Mouse (Mus musculus): ENCODE measurements around the gene Hspb2. TPM values are rescaled to one million over a fixed set of nuclear protein-coding genes. Genes with fewer than 3 reads are reported as not detected.

The Hspb2 gene
- total and polyA plus RNA-seq, 3 experiments = not detected

DNA sequence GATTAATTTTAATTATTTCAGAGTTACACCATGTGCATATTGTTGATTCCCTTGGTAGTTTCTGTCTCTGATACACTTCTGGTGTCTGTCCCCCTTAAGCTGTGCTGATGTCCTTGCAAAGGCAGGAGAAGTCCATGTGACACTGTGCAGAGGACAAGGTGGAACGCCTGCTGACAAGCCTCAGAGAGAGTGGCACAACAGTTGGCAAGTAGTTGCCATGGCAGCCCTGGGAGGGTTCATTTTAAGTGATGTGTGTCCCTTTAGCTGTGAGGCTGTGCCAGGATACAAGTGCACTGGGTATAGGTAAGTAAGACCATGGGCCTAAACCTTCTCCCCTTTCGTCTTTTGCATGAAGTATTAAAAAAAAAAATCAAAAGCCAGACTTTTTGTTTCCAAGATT lies 17.9 kb upstream of the Hspb2 start:
- Histone ChIP-seq H3K4me3 (replicated peaks in 1 of 3; ENCODE audit: low read depth in 2 of 3, low read length in 2 of 3, poor library complexity in 1 of 3) (no peak overlapping the region), H3K36me3 (replicated peaks in 1 of 2; ENCODE audit: control insufficient read depth in 1 of 2, insufficient read depth in 1 of 2, low read length in 1 of 2) (peaks cover 8 to 25% of the 10 kb centered on the region in 2 experiments), H3K4me2 (ENCODE audit: insufficient read depth, low read depth, poor library complexity, severe bottlenecking) (no peak overlapping the region), H3K27me3 (replicated peaks) (no peaks in the 10 kb centered on the region), H3K9ac (ENCODE audit: insufficient read depth, low read depth) (no peak overlapping the region), H3K4me1 (ENCODE audit: control insufficient read depth in 1 of 2, insufficient read depth in 2 of 2) (peaks cover 7 to 20% of the 10 kb centered on the region in 2 experiments; a peak in 2 of 4 replicates), H3K79me2 (replicated peaks; ENCODE audit: control insufficient read depth, extremely low read depth, insufficient read depth, poor library complexity, severe bottlenecking) (peaks cover 10% of the 10 kb centered on the region), H3K27ac (ENCODE audit: insufficient read depth, low read depth) (no peak overlapping the region), H3K9me3 (replicated peaks; ENCODE audit: low read length) (no peaks in the 10 kb centered on the region)
- dilution Hi-C loops (cut with MboI; ENCODE audit: extremely low pct_ligation_motif_present, extremely low pct_unique_long_range_greater_than_20kb, low sequenced_read_pairs) = no loop called here
- in situ Hi-C loops (cut with MboI; ENCODE audit: low pct_ligation_motif_present, low pct_unique_long_range_greater_than_20kb, low sequenced_read_pairs) = no loop called here
- TF ChIP-seq MEF2A (IDR thresholded peaks at IDR 0.05; ENCODE audit: borderline replicate concordance, low read depth, low read length) = no peak
- no peak for TF ChIP-seq POLR2AphosphoS2 (IDR thresholded peaks at IDR 0.05; ENCODE audit: low read depth, low read length)
- TF ChIP-seq ZKSCAN1 (IDR thresholded peaks at IDR 0.05; ENCODE audit: borderline replicate concordance, low read depth, low read length) = no peak
- TF ChIP-seq MAFK (IDR thresholded peaks at IDR 0.05; ENCODE audit: insufficient replicate concordance, low read length) = no peak
- TF ChIP-seq POLR2A (IDR thresholded peaks at IDR 0.05; ENCODE audit: low read depth, low read length) = no peak
- no peak for TF ChIP-seq NELFE (IDR thresholded peaks at IDR 0.05; ENCODE audit: low read depth, low read length)
- no peak for TF ChIP-seq TCF12 (IDR thresholded peaks at IDR 0.05; ENCODE audit: low read depth, low read length)
- no peak for TF ChIP-seq MYC (IDR thresholded peaks at IDR 0.05; ENCODE audit: low read depth, low read length)
- TF ChIP-seq GABPA (IDR thresholded peaks at IDR 0.05; ENCODE audit: insufficient replicate concordance, low read depth, low read length) = no peak
- no peak for TF ChIP-seq CHD1 (IDR thresholded peaks at IDR 0.05; ENCODE audit: low read depth, low read length)
- TF ChIP-seq IRF4 (IDR thresholded peaks at IDR 0.05; ENCODE audit: low read depth, low read length) = no peak
- DNase-seq (ENCODE audit: extremely low read depth) = no peak

DNA sequence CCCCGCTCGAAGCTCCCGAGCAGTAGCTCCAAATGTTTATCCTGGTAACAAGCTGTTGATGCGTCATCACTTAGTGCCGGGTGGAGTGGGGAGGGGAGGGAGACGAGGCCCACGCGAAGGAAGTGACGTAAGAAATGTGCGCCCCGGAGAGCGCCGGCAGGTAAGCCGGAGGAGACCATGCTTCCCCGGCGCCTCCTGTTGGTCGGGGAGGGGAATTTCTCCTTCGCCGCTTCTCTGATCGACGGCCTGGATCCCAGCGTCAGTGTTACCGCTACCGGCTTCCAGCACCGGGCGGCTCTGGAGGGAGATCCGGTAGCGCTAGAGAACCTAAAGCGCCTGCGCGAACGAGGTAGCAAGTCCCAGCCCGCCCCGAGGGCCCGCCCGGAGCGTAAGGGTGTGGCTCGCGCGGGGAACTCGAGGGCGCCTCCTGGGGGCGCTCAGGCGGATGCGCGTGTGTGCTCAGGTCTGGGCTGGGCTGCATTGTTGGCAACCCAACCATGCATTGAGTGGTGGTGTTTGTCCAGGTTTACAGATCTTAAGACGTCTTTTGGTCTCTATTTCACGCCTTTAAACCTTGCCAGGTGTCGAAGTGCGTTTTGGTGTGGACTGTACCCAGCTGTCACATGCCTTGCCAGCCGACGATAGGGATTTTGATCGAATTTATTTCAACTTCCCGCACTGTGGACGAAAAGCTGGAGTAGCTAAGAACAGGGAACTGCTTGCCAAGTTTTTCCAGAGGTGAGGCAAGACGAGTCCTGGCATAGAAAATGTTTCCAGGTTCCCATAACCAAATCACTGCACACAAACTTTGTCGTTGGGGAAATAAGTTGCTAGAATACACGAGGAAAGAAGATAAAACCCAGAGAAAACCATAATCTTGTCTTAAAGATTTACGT lies 16.2 kb upstream of the Hspb2 start, which contains the start of gene Fdxacb1:
TSS of gene Fdxacb1 (plus strand) at position 130 of the 896 bp plus-strand sequence.
- H3K9ac ChIP-seq (ENCODE audit: insufficient read depth, low read depth) = peak within 1 kb of the TSS; percentile 91
- dilution Hi-C loops (cut with MboI; ENCODE audit: extremely low pct_ligation_motif_present, extremely low pct_unique_long_range_greater_than_20kb, low sequenced_read_pairs) (no loop called here), in situ Hi-C loops (cut with MboI; ENCODE audit: low pct_ligation_motif_present, low pct_unique_long_range_greater_than_20kb, low sequenced_read_pairs) (no loop called here)
- H3K27me3 ChIP-seq (replicated peaks) = no peaks in the 10 kb centered on the region
- peaks cover 7 to 20% of the 10 kb centered on the region in 2 experiments; a peak in 2 of 4 replicates for H3K4me1 ChIP-seq (ENCODE audit: control insufficient read depth in 1 of 2, insufficient read depth in 2 of 2)
- H3K27ac ChIP-seq (ENCODE audit: insufficient read depth, low read depth) = peak within 1 kb of the TSS; percentile 38; the same call in 1 of the 2 replicates
- H3K9me3 ChIP-seq (replicated peaks; ENCODE audit: low read length) = no peaks in the 10 kb centered on the region
- DNase-seq (ENCODE audit: extremely low read depth) = peak; percentile 97
- peak within 1 kb of the TSS; percentile 75 to 87 (median 86) for H3K4me3 ChIP-seq (replicated peaks in 1 of 3; ENCODE audit: low read depth in 2 of 3, low read length in 2 of 3, poor library complexity in 1 of 3)
- peaks cover 8 to 33% of the 10 kb centered on the region in 2 experiments for H3K36me3 ChIP-seq (replicated peaks in 1 of 2; ENCODE audit: control insufficient read depth in 1 of 2, insufficient read depth in 1 of 2, low read length in 1 of 2)
- H3K4me2 ChIP-seq (ENCODE audit: insufficient read depth, low read depth, poor library complexity, severe bottlenecking) = peak within 1 kb of the TSS; percentile 93
- peaks cover 6% of the 10 kb centered on the region; the same call in 1 of the 2 replicates for H3K79me2 ChIP-seq (replicated peaks; ENCODE audit: control insufficient read depth, extremely low read depth, insufficient read depth, poor library complexity, severe bottlenecking)
- TF ChIP-seq IRF4 (IDR thresholded peaks at IDR 0.05; ENCODE audit: low read depth, low read length) (peak; percentile 71; the same call in 1 of the 2 replicates), ZMIZ1 (IDR thresholded peaks at IDR 0.05; ENCODE audit: low read depth, low read length) (0 out of 2 replicates have a peak, but pooled peaks have one; percentile 59), TCF12 (IDR thresholded peaks at IDR 0.05; ENCODE audit: low read depth, low read length) (peak; percentile 74), POLR2AphosphoS2 (IDR thresholded peaks at IDR 0.05; ENCODE audit: low read depth, low read length) (no peak), CHD1 (IDR thresholded peaks at IDR 0.05; ENCODE audit: low read depth, low read length) (no peak), MEF2A (IDR thresholded peaks at IDR 0.05; ENCODE audit: borderline replicate concordance, low read depth, low read length) (peak; percentile 72; the same call in 1 of the 2 replicates), HCFC1 (IDR thresholded peaks at IDR 0.05; ENCODE audit: low read depth, low read length) (peak; percentile 94), ETS1 (conservative IDR thresholded peaks at IDR 0.05; ENCODE audit: low read depth, low read length) (0 out of 2 replicates have a peak, but pooled peaks have one; percentile 24), MAX (IDR thresholded peaks at IDR 0.05; ENCODE audit: low read length) (peak; percentile 84), SIN3A (IDR thresholded peaks at IDR 0.05; ENCODE audit: low read length) (peak; percentile 99), JUND (conservative IDR thresholded peaks at IDR 0.05; ENCODE audit: low read depth, low read length) (peak; percentile 44; the same call in 1 of the 2 replicates), MYC (IDR thresholded peaks at IDR 0.05; ENCODE audit: low read depth, low read length) (peak; percentile 89), USF2 (conservative IDR thresholded peaks at IDR 0.05; ENCODE audit: low read depth, low read length) (no peak), ELF1 (IDR thresholded peaks at IDR 0.05; ENCODE audit: low read depth, low read length) (peak; percentile 85), NELFE (IDR thresholded peaks at IDR 0.05; ENCODE audit: low read depth, low read length) (no peak), CTCF (conservative IDR thresholded peaks at IDR 0.05 in 1 of 2, IDR thresholded peaks at IDR 0.05 in 1 of 2; ENCODE audit: low read depth in 2 of 2, low read length in 2 of 2) (peak; percentile 31 to 76; a peak in 3 of 4 replicates), ZKSCAN1 (IDR thresholded peaks at IDR 0.05; ENCODE audit: borderline replicate concordance, low read depth, low read length) (no peak), BHLHE40 (IDR thresholded peaks at IDR 0.05; ENCODE audit: low read depth, low read length) (peak; percentile 37; the same call in 1 of the 2 replicates), NRF1 (IDR thresholded peaks at IDR 0.05; ENCODE audit: low read depth, low read length) (peak; percentile 79), CHD2 (IDR thresholded peaks at IDR 0.05; ENCODE audit: low read length) (peak; percentile 78), ZC3H11A (IDR thresholded peaks at IDR 0.05; ENCODE audit: low read depth, low read length) (no peak), USF1 (IDR thresholded peaks at IDR 0.05; ENCODE audit: low read depth, low read length) (no peak), E2F4 (IDR thresholded peaks at IDR 0.05; ENCODE audit: insufficient replicate concordance, low read depth, low read length) (0 out of 2 replicates have a peak, but pooled peaks have one; percentile 67), JUN (IDR thresholded peaks at IDR 0.05; ENCODE audit: insufficient read depth, low read depth, low read length) (peak; percentile 17; the same call in 1 of the 2 replicates), RAD21 (IDR thresholded peaks at IDR 0.05; ENCODE audit: low read depth, low read length) (no peak; the same call in none of the 2 replicates)

Data from CH12.LX (cell line).